Mouse (Mus musculus) kidney, postnatal 10 days (tissue): ENCODE data around the gene Smg6.

Experiments used
- DNase-seq: peaks from one replicate; pipeline ENCODE4 v3.0.0; 2021; ENCODE audit warnings: mixed read lengths

The Smg6 gene

GRCm38 (mm10) chr11:75051239-75051638 lies 125.6 kb downstream of the Smg6 start:
- DNase-seq, result no peak

DNA sequence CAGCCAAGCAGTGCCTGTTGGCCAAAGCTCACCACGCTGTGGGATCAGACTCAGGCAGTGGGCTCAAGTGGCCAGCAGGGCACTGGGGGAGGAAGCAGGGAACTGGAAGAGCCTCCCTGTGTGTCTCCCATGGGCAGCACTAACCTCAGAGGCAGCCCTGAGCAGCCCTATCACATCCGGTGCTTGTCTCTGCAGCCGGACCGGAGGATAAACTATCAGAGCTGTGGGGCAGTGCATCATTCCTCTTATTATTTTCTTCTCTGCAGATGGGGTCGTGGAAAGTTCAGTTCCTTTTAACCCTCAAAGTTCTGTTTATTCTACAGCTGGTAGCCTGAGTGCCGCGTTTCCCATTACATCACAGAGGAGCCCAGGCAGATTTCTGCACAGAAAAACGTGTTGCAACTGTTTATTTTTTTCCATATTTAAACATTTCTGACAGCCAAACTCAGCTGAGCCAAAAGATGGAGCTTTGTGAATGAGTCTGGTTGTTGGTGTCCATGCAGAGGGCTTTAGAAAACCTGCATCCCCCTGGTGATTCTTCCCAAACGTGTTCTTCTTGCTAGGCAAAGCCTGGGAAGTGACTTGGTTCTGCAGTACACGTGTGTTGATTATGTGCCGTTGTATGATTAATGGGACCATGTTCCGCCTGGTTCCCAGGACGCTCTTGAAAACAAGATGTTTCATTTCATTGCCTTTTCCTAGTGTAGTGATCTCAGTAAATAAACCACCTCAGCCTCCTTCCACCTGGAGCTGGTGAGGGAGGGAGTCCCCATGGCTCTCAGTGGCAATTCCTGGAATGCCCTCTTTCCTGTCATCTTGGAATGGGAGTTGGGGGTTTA lies 126.3 kb downstream of the Smg6 start:
- peak; percentile 78 for DNase-seq

DNA sequence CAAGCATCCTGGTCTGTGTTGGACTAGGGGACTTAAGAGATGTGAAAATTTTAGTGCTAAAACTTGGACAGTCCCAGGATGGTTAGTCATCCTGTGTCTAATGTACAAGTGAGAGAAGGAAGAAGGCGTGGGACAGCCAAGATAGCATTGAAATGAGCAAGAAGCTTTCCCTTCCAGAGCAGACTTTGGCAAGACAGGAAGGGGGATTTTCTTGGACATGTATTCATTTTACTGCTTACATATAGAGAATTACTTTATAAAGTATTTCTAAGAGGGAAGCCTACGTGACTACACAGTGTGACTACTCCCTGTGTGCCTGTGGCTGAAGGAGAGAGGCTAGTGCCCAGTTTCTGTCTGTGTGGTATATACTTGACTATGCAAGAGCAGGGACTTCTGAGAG lies 127.4 kb downstream of the Smg6 start:
- DNase-seq, result no peak

GRCm38 (mm10) chr11:75053722-75054121 lies 128.1 kb downstream of the Smg6 start:
- DNase-seq, result peak; percentile 44

DNA sequence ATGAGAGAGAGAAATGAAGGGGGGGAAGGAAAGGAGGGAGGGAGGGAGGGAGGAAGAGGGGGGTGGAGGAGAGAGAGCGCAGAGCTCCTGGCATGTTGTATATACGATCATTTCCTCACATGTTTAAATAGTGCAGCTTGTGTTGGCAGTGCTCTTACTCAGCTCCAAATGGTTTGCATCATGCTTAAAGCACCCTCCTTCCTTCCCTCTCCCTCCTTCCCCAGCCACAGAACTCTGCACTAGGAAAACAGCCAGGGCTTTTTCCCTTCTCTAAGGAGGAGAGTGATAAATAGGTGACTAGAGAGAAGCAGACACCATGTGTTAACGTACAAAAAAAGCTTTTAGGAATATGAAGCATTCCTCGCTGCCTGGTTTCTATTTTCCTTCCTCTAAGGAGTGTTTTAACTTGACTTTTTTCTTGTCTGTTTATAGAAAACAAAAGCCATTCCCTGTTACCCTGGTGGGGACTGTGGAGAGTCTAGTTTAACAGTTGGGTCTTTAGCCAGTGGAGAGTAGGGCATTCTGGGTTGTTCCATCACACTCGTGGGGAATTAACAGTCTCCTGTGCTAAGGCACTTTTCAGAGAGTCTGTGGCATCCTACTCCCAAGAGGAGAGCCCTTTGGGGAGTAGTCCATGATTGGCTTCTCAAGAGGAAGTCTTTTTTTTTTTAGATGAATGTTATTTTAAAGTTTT lies 128.7 kb downstream of the Smg6 start:
- peak; percentile 52 for DNase-seq

GRCm38 (mm10) chr11:75054878-75055214 lies 129.2 kb downstream of the Smg6 start:
- DNase-seq, result no peak

GRCm38 (mm10) chr11:75062650-75063049 lies 137.0 kb downstream of the Smg6 start:
- no peak for DNase-seq

GRCm38 (mm10) chr11:75064266-75064665 lies 138.6 kb downstream of the Smg6 start:
- no peak for DNase-seq

GRCm38 (mm10) chr11:75071352-75071751 lies 145.7 kb downstream of the Smg6 start:
- DNase-seq, result no peak

GRCm38 (mm10) chr11:75072932-75073625 lies 147.5 kb downstream of the Smg6 start:
- DNase-seq, result no peak

GRCm38 (mm10) chr11:75073696-75074095 lies 148.1 kb downstream of the Smg6 start:
- no peak for DNase-seq

DNA sequence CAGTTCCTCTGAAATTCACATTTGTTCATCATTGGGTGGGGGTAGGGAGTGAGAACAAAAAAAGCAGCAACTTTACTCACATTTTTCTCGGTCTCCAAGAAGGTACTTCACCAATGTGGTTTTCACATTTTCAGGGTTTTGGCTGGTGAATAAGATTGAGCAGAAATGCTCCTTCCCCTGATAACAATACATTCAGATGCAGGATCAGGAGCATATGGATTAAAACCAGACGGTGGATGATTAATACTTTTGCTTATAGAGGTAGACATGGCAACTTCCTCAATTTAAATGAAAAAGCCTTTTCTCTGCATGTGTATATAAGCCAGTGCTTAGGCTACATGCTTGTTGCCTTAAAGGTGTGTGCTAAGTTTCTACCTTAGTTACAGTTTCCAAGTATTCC lies 148.9 kb downstream of the Smg6 start:
- DNase-seq, result no peak

DNA sequence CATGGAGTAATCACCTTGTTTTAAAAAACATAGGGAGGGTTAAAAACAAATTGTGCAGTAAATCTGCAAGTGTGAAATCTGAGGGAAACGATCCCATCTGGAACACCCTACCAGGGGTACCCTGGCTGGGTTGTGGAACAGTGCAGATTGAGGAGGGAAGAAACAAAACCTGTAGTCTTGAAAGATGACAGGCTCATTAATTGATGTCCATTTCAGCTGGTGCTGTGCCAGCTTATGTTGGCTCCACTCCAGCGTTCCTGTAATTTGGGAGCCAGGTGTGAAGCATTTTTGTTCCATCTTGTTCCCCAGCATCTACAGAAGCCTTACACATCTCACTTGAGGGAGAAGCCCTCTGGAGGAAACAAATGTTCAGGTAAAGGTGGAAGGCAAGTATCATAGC lies 153.0 kb downstream of the Smg6 start:
- peak; percentile 42 for DNase-seq

- DNase-seq, result no peak
These were observed 157.4 kb downstream of the Smg6 start for GRCm38 (mm10) chr11:75083031-75083430.

DNA sequence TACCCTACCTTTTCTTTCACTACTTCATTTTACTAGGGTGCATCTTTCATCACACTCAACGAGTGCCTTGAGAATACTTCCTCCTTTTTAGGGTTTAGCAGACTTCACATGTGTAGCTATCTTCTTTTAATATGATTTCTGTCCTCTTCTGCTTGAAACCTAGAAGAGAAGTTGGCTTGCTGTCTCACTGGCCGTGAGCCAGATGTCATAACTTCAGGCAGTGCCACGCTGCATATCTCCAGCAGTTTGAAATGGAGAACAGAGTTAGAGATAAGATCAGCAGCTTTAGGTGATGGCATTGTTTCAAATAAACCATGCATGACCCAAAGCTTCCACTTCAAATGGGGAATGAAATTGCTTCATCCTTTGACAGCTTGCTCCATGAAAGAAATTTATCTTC lies 166.5 kb downstream of the Smg6 start:
- peak; percentile 72 for DNase-seq

DNA sequence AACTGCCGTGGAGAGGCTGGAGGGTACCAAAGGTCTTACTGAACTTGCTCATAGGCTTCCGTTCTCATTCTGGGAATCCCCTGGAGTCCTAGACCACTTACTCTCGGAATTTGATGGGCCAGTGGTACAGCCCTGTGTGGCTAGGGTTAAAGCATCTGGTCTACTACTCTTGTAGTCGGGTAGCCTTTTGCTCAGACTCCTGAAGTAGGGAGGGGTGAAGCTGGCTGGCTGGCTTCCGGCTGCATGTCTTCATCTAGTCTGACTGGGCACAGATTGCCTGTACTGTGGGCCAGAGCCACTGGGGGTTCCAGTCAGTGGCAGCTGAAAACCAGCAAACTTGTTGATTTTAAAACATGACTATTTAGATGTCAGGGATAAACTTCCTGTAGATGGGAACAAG lies 167.0 kb downstream of the Smg6 start:
- peak; percentile 67 for DNase-seq

- no peak for DNase-seq
These were observed 169.1 kb downstream of the Smg6 start for GRCm38 (mm10) chr11:75094759-75095158.

DNA sequence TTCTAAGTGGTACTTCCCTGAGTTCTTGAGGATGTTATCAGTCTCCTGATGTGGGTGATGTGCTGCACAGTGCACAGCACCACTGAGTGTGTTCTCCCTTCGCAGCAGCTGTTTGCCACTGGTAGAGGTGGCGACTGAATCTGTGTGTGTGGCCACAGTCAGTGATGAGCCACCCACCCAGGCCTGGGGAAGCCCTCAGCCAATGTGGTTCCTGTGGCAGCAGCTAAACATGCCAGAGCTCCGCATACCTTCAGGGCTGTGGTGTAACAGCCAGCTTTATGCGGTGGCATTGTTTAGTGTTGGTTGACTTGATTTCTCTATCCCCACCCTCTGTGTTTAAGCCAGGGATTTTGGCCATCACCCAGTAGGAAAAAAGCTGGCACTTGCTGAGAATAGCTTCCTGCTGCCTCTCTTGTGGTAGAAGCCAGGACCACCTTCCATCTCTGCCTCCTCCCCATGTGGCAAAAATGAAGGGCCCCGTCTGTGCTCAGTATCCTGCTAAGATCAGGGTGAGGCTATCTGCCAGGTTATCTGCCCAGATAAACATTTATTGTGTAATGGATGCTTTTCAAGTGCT lies 177.2 kb downstream of the Smg6 start:
- DNase-seq, result no peak

- no peak for DNase-seq
These were observed 181.0 kb downstream of the Smg6 start for GRCm38 (mm10) chr11:75106614-75107013.

DNA sequence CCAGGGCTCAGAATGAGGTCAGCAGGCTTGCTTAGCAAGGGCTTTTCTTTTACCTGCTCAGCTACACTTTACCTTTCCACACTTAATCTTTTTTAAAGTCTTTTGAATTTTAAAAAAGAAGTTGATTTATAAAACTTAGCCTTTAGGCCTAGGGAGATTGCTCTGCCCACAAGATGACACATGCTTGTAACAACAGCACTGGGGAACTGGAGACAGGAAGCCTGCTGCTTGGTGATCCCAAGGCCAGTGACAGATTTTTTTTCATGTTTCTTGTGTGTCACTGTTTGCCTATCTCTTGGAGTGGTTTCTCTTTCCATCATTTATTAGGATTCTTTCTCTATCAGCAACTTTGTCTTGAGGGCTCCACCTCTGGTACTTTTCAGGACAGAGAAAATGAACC lies 183.3 kb downstream of the Smg6 start:
- no peak for DNase-seq

- no peak for DNase-seq
These were observed 190.8 kb downstream of the Smg6 start for GRCm38 (mm10) chr11:75116379-75116778.

- DNase-seq, result no peak
These were observed 192.5 kb downstream of the Smg6 start for GRCm38 (mm10) chr11:75118141-75118540.

GRCm38 (mm10) chr11:75119298-75119697 lies 193.7 kb downstream of the Smg6 start:
- no peak for DNase-seq
